Mouse (Mus musculus) thymus, postnatal 14 days (tissue): ENCODE data around the gene Pum3.
"Not testable (repeated sequence)": the region's sequence is repeated elsewhere in the genome, so short reads cannot be mapped to it uniquely, and the experiment has no call there.

Experiments used
- DNase-seq: peaks from one replicate; pipeline ENCODE4 v3.0.0; 2021

Pum3 gene

GRCm38 (mm10) chr19:27392431-27392830 lies 37.2 kb downstream of the Pum3 start:
- no peak for DNase-seq

- DNase-seq, result no peak
Measured at GRCm38 (mm10) chr19:27391344-27391743, 38.3 kb downstream of the Pum3 start.

- DNase-seq, result not testable (repeated sequence)
Measured at GRCm38 (mm10) chr19:27389566-27389965, 40.1 kb downstream of the Pum3 start.

- DNase-seq, result no peak
Measured at GRCm38 (mm10) chr19:27385304-27385703, 44.3 kb downstream of the Pum3 start.

- no peak for DNase-seq
Measured at GRCm38 (mm10) chr19:27383266-27383665, 46.4 kb downstream of the Pum3 start.

- DNase-seq, result no peak
Measured at GRCm38 (mm10) chr19:27382131-27382530, 47.5 kb downstream of the Pum3 start.

GRCm38 (mm10) chr19:27379712-27380401 lies 49.8 kb downstream of the Pum3 start:
- DNase-seq, result no peak

- DNase-seq, result no peak
Measured at GRCm38 (mm10) chr19:27370784-27371183, 58.8 kb downstream of the Pum3 start.

- no peak for DNase-seq
Measured at GRCm38 (mm10) chr19:27370174-27370573, 59.5 kb downstream of the Pum3 start.

GRCm38 (mm10) chr19:27369461-27370135 lies 60.0 kb downstream of the Pum3 start:
- no peak for DNase-seq

- no peak for DNase-seq
Measured at GRCm38 (mm10) chr19:27366113-27366746, 63.4 kb downstream of the Pum3 start.

- no peak for DNase-seq
Measured at GRCm38 (mm10) chr19:27364521-27364931, 65.1 kb downstream of the Pum3 start.

GRCm38 (mm10) chr19:27363891-27364290 lies 65.7 kb downstream of the Pum3 start:
- no peak for DNase-seq

GRCm38 (mm10) chr19:27360381-27360780 lies 69.2 kb downstream of the Pum3 start:
- no peak for DNase-seq

GRCm38 (mm10) chr19:27351700-27352099 lies 77.9 kb downstream of the Pum3 start:
- DNase-seq, result no peak

- no peak for DNase-seq
Measured at GRCm38 (mm10) chr19:27346501-27346900, 83.1 kb downstream of the Pum3 start.
